Mouse (Mus musculus) midbrain, embryonic 15.5 days (tissue): ENCODE measurements at regions not wholly inside any gene's neighbourhood (a gene's known extent, or its start where the extent isn't known, plus 50 kb on each side); places are given as distances from the start of the nearest gene placed in this dataset.
A peak's percentile ranks its signal among the peaks of the same experiment; 100 is the strongest.

Experiments
- ATAC-seq: fragments of 200-750 bp; cut with Nextera tagmentation; replicated peaks from 2 replicates; pipeline ENCODE4 v1.8.0; 2017; ENCODE audit warnings: moderate TSS enrichment
- H3K27ac ChIP-seq: fragments of 300-500 bp; sonication (generic); 2 replicates; pipeline ENCODE4 v1.5.1; 2015; ENCODE audit warnings: mild to moderate bottlenecking, inconsistent platforms
- H3K27me3 ChIP-seq: fragments of 300-500 bp; sonication (generic); replicated peaks from 2 replicates; pipeline ENCODE4 v1.6.1; 2015; ENCODE audit warnings: inconsistent platforms
- H3K36me3 ChIP-seq: fragments of 300-500 bp; sonication (generic); replicated peaks from 2 replicates; pipeline ENCODE4 v1.6.1; 2015; ENCODE audit warnings: inconsistent platforms
- H3K4me1 ChIP-seq: fragments of 300-500 bp; sonication (generic); 2 replicates; pipeline ENCODE4 v1.6.1; 2015; ENCODE audit warnings: inconsistent platforms
- H3K4me2 ChIP-seq: fragments of 300-500 bp; sonication (generic); 2 replicates; pipeline ENCODE4 v1.6.1; 2015; ENCODE audit warnings: inconsistent platforms, mild to moderate bottlenecking, moderate library complexity
- H3K4me3 ChIP-seq: fragments of 300-500 bp; sonication (generic); 2 replicates; pipeline ENCODE4 v1.5.1; 2015; ENCODE audit warnings: mild to moderate bottlenecking, inconsistent platforms
- H3K9ac ChIP-seq: fragments of 300-500 bp; sonication (generic); 2 replicates; pipeline ENCODE4 v1.6.1; 2015; ENCODE audit warnings: mild to moderate bottlenecking, inconsistent platforms
- H3K9me3 ChIP-seq: fragments of 300-500 bp; sonication (generic); 2 replicates; pipeline ENCODE4 v1.6.1; 2016; ENCODE audit warnings: inconsistent platforms
- WGBS: fragments of 180-500 bp; shearing (Covaris S2); methylation state at CpG from one replicate; pipeline ENCODE4 v1.1.7; 2015; ENCODE audit warnings: mixed read lengths; 5-methylcytosine and 5-hydroxymethylcytosine counted together

DNA sequence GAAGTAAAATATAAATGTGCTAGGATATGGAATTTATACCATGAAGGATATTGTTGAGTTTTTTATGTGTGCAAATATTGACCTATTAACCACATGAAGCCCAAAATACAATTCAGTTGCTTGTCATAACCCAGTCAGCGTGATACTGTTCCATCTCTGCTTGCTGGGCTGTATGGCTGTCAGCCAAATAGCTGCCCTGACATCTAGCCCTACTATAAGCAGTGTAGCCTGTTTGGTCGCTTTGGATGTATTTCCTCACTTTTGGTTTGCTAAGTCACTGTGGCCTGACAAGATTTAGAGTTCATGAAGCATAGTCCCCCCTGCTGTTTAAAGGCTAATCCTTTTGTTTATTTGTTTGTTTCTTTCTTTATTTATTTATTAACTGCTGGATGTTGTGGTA lies 272.4 kb upstream of the Dach1 start:
- Histone ChIP-seq H3K9ac (no peak overlapping the region), H3K27ac (no peak overlapping the region), H3K4me1 (no peaks in the 10 kb centered on the region), H3K4me2 (no peak overlapping the region), H3K27me3 (no peaks in the 10 kb centered on the region), H3K36me3 (no peaks in the 10 kb centered on the region), H3K4me3 (no peak overlapping the region), H3K9me3 (no peaks in the 10 kb centered on the region)
- ATAC-seq: no peak
- 77% methylated on average over 2 of the region's 2 CpGs for WGBS

DNA sequence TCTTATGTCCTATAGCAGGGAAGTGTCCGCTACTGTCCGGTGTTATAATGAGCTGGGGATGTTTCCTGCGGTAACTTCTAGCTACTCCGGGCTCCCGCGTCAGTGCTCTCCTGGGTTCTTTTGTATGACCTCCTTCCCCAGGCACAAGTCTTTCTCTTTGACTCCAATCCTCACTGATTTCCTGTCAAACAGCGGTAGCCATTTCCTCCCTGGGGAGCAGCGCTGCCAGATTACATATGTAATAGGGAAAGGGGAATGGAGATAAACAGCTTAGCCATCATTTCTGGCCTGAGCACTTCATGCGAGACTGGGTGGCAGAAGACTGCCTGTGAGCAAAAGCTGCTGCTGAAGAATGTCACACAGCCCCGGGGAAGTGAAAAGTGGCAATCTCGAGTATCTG lies 262.4 kb upstream of the Dach1 start:
- 42% methylated on average over 11 of the region's 11 CpGs for WGBS
- ATAC-seq: no peak; the same call in 1 of the 2 replicates
- Histone ChIP-seq H3K9me3 (no peaks in the 10 kb centered on the region), H3K36me3 (no peaks in the 10 kb centered on the region), H3K27ac (no peak overlapping the region), H3K4me3 (no peak overlapping the region), H3K27me3 (no peaks in the 10 kb centered on the region), H3K9ac (no peak overlapping the region), H3K4me1 (no peaks in the 10 kb centered on the region), H3K4me2 (0 out of 2 replicates have a peak overlapping the region, but pooled peaks have one; percentile 21)

DNA sequence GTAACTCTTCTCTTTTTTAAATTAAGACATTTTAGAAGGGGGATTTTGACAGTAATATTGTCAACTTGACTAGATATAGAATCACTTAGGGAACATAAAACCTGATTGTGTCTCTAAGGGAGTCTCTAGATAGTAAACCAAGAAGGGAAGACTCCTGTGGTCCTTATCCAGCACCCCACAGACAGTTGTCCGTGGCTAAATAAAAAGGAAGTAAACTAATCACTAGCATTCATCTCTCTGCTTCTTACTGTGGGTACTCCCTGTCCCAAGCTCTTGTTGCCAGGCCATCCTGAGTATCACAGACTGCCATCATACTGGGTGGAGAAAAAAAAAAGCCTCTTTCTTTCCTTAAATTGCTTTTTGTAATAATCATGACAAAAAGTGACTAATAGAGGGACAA lies 248.2 kb upstream of the Dach1 start:
- Histone ChIP-seq H3K9ac (no peak overlapping the region), H3K4me1 (no peaks in the 10 kb centered on the region), H3K27ac (no peak overlapping the region), H3K9me3 (no peaks in the 10 kb centered on the region), H3K36me3 (no peaks in the 10 kb centered on the region), H3K4me3 (no peak overlapping the region), H3K27me3 (no peaks in the 10 kb centered on the region), H3K4me2 (no peak overlapping the region)
- ATAC-seq: no peak
- 75% methylated on average over 1 of the region's 1 CpGs for WGBS

- Histone ChIP-seq H3K9me3 (no peaks in the 10 kb centered on the region), H3K27me3 (no peaks in the 10 kb centered on the region), H3K4me2 (no peak overlapping the region), H3K4me1 (no peaks in the 10 kb centered on the region), H3K36me3 (no peaks in the 10 kb centered on the region), H3K27ac (no peak overlapping the region), H3K4me3 (no peak overlapping the region), H3K9ac (no peak overlapping the region)
- 67% methylated on average over 7 of the region's 7 CpGs for WGBS
- ATAC-seq: no peak
Observed at GRCm38 (mm10) chr14:98414201-98414600, 244.6 kb upstream of the Dach1 start.

GRCm38 (mm10) chr14:98405936-98406635 lies 236.5 kb upstream of the Dach1 start:
- no peaks in the 10 kb centered on the region for H3K27me3 ChIP-seq
- no peaks in the 10 kb centered on the region for H3K9me3 ChIP-seq
- no peak for ATAC-seq
- H3K4me2 ChIP-seq: no peak overlapping the region
- H3K27ac ChIP-seq: 0 out of 2 replicates have a peak overlapping the region, but pooled peaks have one; percentile 15
- WGBS: 66% methylated on average over 3 of the region's 3 CpGs
- H3K4me3 ChIP-seq: no peak overlapping the region
- no peaks in the 10 kb centered on the region for H3K4me1 ChIP-seq
- H3K9ac ChIP-seq: no peak overlapping the region
- no peaks in the 10 kb centered on the region for H3K36me3 ChIP-seq

- Histone ChIP-seq H3K27ac (no peak overlapping the region), H3K36me3 (no peaks in the 10 kb centered on the region), H3K4me3 (no peak overlapping the region), H3K4me1 (no peaks in the 10 kb centered on the region), H3K4me2 (no peak overlapping the region), H3K27me3 (no peaks in the 10 kb centered on the region), H3K9ac (no peak overlapping the region), H3K9me3 (no peaks in the 10 kb centered on the region)
- ATAC-seq: no peak
- WGBS: 76% methylated on average over 5 of the region's 5 CpGs
Observed at GRCm38 (mm10) chr14:98404026-98404425, 234.5 kb upstream of the Dach1 start.

DNA sequence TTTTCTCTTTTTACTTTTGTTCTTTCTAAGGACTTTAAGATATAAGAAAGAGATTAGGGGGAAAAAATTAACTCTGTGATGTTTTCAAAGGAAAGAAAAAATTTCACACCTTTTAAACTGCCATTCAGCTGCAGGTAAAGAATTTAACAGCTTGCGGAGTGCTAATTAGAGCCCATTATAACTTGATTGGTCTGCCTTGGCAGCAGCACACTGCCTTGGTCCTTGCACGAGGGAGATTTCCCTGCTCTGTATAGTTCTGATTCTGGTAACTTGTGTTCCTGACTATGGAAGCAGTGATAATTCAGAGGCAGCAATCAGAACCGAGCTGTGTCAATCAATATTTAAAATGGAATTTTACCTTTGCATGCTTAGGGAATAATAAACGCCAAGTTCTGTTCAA lies 218.3 kb upstream of the Dach1 start:
- no peak overlapping the region for H3K4me2 ChIP-seq
- H3K27ac ChIP-seq: no peak overlapping the region
- no peak overlapping the region for H3K4me3 ChIP-seq
- no peaks in the 10 kb centered on the region for H3K9me3 ChIP-seq
- no peak overlapping the region for H3K9ac ChIP-seq
- ATAC-seq: no peak
- no peaks in the 10 kb centered on the region for H3K4me1 ChIP-seq
- 66% methylated on average over 4 of the region's 4 CpGs for WGBS
- no peaks in the 10 kb centered on the region for H3K36me3 ChIP-seq
- no peaks in the 10 kb centered on the region for H3K27me3 ChIP-seq
